Mouse (Mus musculus): ENCODE data around the gene Sema4g. TPM values are rescaled to one million over a fixed set of nuclear protein-coding genes. Genes with fewer than 3 reads are reported as not detected.
A peak's percentile ranks its signal among the peaks of the same experiment; 100 is the strongest.

The Sema4g gene
- total RNA-seq, 1 experiment from 2014 or later: 2.2 TPM

DNA sequence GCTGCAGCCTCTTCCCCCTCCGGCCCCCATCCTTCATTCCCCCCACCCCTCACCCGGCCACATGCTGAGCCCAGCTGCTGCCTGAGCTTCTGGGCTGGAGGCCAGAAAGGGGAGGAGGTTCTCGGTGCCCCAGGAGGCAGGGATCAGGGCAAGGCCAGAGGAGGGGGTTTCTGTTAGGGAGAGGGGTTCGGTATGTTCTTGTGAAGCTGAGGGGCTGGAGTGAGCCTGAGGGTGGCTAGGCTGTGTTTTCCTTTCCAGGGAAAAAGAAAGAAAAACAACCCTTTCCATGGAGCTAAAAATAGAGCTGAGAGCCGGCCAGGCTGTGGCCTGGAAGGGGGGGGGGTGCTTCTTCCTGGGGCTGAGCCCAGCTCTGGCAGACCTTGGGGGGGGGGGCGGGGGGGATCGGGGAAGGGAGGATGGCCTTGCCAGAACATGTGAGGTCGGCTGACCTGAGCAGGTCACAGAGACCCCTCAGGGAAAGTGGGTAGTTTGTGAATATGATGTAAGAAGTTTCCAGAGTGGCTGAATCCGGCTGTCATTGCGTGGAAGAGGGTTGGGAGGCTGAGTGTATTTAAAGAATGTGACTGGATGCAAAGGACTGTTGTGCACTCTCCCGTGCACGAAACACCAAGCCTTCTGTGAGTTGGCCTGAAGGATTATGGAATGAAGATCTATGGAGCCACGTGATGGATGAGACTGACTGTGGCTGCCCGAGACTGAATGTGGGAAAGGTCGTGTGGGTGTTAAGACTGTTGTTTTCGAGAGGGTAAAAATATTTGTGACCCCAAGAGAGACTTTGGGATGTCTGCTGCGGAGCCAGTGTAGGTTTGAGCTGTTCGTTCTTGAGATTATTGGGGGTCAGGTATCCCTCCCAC, 27.7 kb downstream of the Sema4g start:
- peak; percentile 29 to 37; a peak in 2 of 4 replicates for ATAC-seq (replicated peaks in 1 of 2; ENCODE audit: insufficient read depth in 1 of 2, low FRiP score in 2 of 2, low TSS enrichment in 1 of 2, low read depth in 1 of 2, poor library complexity in 2 of 2, severe bottlenecking in 2 of 2)

DNA sequence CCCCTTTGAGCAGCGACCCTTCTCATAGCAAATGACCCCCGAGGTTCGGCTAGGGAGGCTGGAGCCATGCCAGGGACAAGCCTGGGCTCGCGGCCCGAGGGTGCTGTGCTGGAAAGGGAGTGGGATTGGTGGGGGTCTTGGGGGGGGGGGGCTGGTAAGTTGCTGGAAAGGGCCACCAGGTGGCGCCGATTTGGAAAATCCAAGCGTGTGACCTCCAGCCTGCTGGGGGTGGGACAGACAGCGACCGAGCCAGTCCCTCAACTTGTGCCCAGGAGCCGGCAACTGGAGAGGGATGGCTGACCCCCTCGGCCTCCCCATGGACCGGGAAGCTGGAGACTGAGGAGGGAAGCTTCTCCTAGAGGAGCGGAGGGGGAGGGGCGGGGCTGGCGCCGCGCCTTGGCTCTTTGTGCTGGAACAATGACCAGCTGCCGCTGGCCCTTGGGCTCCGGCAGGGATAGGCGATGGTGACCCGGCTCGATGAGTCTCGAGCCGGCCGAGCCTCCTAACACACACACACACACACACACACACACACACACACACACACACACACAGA, 28.4 kb downstream of the Sema4g start:
- no peak for ATAC-seq (replicated peaks in 1 of 2; ENCODE audit: insufficient read depth in 1 of 2, low FRiP score in 2 of 2, low TSS enrichment in 1 of 2, low read depth in 1 of 2, poor library complexity in 2 of 2, severe bottlenecking in 2 of 2)

DNA sequence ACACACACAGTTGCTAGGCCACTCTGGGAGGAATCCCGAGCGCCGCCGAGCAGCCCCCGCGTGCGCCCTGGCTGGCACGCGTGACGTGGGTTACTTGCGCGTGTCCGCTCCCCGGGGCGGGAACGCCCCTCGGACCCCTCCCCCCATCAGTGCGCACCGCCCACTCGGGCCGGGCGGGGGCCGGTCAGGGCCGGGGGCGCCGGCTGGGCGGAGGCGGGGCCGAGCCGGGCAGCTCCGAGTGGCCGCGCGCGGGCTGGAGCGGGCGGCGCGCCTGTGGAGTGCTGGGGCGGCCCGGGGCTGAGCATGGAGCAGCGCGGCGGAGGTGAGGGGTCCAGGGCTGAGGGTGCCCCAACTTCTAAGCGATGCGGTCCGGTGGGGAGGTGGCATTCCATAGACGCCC, 29.0 kb downstream of the Sema4g start:
- ATAC-seq (replicated peaks in 1 of 2; ENCODE audit: insufficient read depth in 1 of 2, low FRiP score in 2 of 2, low TSS enrichment in 1 of 2, low read depth in 1 of 2, poor library complexity in 2 of 2, severe bottlenecking in 2 of 2): peak in 1 of 2 experiments; percentile 18; a peak in 1 of 4 replicates

DNA sequence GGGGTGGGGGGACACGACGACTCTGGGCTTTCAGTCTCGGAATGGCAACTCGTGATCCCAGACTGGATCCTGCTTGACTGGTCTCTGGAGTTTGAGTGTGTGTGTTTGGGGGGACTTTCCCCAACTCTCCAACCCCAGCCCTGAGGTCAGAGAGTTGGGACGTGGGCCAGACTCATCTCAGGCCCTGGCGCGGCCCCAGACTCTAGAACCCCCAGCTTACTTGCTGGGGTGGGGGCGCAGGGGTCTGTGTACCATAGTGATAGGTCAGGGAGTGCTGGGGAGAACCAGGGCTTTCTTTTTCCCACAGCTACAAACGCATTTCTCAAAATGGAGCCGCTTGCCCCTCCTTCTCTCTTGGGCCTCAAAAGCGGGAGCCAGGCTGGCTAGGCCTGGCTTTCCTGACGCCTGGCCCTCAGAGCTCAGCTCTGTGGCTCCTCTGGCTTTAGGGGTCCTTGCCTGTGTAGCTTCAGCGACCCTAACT, 29.5 kb downstream of the Sema4g start:
- ATAC-seq (replicated peaks in 1 of 2; ENCODE audit: insufficient read depth in 1 of 2, low FRiP score in 2 of 2, low TSS enrichment in 1 of 2, low read depth in 1 of 2, poor library complexity in 2 of 2, severe bottlenecking in 2 of 2): no peak

DNA sequence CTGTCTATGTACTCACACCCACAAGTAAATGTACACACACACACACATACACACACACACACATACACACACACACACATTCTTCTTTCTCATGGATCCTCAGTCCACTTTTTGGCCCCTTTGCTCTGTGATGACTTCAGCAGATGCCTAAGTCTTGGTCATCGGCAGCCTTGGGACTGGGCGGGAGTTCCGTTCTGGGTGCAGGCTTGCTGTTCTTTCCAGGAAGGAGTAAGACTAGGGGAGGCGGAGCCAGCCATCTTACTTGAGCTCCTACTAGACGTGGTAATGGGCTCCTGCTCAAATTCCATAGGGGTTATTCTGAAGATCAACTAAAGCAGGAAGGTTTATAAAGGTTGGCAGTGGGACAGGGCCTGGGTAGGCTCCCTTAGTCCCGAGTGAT, 31.4 kb downstream of the Sema4g start:
- no peak for ATAC-seq (replicated peaks in 1 of 2; ENCODE audit: insufficient read depth in 1 of 2, low FRiP score in 2 of 2, low TSS enrichment in 1 of 2, low read depth in 1 of 2, poor library complexity in 2 of 2, severe bottlenecking in 2 of 2)

DNA sequence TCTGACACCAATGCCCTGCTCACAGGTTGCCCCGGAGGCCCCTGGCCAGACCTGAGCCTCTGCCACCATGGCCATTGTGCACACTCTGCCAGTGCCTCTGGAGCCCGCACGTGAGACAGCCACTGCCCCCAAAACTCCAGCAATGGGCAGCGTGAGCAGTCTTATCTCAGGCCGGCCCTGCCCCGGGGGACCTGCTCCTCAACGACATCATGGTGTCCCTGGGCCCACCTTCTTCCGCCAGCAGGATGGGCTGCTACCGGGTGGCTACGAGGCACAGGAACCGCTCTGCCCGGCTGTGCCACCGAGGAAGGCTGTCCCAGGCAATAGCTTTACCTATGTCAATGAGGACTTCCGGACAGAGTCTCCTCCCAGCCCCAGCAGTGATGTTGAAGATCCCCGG, 32.5 kb downstream of the Sema4g start:
- ATAC-seq (replicated peaks in 1 of 2; ENCODE audit: insufficient read depth in 1 of 2, low FRiP score in 2 of 2, low TSS enrichment in 1 of 2, low read depth in 1 of 2, poor library complexity in 2 of 2, severe bottlenecking in 2 of 2): no peak

DNA sequence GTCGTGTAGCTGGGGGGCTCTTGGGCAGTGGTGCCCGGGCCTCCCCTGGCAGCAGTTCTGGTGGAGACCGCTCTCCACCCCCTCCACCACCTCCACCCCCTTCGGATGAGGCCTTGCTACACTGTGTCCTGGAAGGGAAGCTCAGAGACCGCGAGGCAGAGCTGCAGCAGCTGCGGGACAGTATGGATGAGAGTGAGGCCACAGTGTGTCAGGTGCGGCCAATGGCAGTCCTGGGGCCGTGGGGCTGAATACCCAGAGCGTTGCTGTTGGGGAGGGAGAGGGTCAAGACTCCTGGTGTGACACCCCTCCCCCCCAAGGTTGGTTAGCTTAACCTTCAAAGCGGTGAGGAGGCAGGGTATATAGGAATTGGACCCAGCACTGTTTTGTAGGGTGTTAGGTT, 35.1 kb downstream of the Sema4g start:
- no peak for ATAC-seq (replicated peaks in 1 of 2; ENCODE audit: insufficient read depth in 1 of 2, low FRiP score in 2 of 2, low TSS enrichment in 1 of 2, low read depth in 1 of 2, poor library complexity in 2 of 2, severe bottlenecking in 2 of 2)

DNA sequence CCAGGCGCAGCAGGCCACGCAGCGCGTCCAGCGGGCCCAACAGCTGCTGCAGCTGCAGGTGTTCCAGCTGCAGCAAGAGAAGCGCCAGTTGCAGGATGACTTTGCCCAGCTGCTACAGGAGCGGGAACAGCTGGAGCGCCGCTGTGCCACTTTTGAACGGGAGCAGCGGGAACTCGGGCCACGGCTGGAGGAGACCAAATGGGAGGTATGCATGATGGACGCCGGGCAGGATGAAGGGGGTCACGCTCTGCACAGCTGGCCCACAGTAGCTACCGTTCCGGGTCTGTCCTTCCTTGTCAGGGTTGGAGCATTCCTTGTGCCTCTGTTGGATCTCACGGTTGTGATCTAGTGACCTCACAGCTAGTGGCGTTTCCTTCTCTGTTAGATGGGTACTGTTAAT, 35.9 kb downstream of the Sema4g start:
- no peak for ATAC-seq (replicated peaks in 1 of 2; ENCODE audit: insufficient read depth in 1 of 2, low FRiP score in 2 of 2, low TSS enrichment in 1 of 2, low read depth in 1 of 2, poor library complexity in 2 of 2, severe bottlenecking in 2 of 2)

DNA sequence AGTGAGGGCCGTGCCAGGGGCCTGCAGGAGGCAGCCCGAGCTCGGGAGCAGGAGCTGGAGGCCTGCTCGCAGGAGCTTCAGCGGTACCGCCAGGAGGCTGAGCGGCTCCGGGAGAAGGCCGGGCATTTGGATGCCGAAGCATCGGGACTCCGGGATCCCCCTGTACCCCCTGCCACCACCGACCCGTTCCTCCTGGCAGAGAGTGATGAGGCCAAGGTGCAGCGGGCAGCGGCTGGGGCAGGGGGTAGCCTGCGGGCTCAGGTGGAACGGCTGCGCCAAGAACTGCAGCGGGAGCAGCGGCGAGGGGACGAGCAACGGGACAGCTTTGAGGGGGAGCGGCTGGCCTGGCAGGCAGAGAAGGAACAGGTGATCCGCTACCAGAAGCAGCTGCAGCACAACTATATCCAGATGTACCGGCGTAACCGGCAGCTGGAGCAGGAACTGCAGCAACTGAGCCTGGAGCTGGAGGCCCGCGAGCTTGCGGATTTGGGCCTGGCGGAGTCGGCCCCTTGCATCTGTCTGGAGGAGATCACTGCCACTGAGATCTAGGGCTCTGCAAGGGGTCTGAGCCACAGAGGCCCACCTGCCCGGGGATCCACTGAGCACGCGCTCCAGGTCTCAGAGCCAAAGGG, 37.2 kb downstream of the Sema4g start:
- no peak for ATAC-seq (replicated peaks in 1 of 2; ENCODE audit: insufficient read depth in 1 of 2, low FRiP score in 2 of 2, low TSS enrichment in 1 of 2, low read depth in 1 of 2, poor library complexity in 2 of 2, severe bottlenecking in 2 of 2)

DNA sequence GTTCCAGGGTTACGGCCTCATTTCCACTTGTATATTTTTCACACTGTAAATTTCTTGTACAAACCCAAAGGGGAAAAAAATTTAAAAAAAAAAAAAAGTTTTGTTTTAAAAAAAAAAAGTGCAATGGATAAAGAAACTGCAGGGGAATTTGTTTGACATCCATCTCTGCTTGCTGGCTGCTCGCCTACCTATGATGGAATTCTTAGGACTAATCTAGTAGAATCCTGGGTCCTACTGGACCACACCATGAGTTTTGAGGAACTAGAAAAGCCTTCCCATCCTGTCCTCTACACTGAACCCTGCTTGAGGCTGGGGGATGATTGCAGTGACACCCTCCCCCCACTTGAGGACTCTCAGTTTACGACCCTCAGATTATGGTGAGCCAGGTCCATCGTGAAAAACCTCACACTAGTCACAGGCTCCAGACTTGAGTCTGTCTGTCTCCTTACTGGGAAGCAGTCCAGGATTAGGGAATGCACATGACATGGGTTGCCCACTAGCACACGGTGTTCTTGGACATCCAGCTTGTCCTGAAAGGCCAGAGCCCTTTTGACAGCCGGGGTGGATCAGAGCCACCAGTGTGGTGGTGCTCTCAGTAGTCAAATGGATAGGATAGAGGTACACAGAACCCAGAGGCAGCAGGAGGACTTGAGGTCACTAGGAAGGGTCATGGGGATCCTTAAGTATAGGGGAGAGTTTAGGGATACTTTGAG, 38.2 kb downstream of the Sema4g start:
- no peak for ATAC-seq (replicated peaks in 1 of 2; ENCODE audit: insufficient read depth in 1 of 2, low FRiP score in 2 of 2, low TSS enrichment in 1 of 2, low read depth in 1 of 2, poor library complexity in 2 of 2, severe bottlenecking in 2 of 2)

DNA sequence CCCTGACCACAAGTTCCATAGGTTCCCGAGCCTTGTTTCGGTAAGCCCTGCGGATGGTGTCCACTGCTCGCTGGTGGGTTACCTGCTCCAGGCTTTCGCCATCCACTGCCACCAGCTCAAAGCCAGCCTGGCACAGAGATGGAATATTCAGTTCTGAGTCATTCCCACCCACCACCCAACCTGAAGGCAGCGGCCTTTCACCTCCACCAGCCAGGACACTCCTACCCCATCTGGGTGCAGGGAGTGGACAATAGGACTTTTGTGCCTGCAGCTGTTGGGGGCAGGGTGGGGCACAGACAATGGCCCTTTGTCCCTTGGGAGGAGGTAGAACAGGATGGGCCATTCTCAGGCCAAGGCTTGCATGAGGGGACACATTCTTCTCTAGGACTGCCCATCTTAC, 38.9 kb downstream of the Sema4g start:
- no peak for ATAC-seq (replicated peaks in 1 of 2; ENCODE audit: insufficient read depth in 1 of 2, low FRiP score in 2 of 2, low TSS enrichment in 1 of 2, low read depth in 1 of 2, poor library complexity in 2 of 2, severe bottlenecking in 2 of 2)

DNA sequence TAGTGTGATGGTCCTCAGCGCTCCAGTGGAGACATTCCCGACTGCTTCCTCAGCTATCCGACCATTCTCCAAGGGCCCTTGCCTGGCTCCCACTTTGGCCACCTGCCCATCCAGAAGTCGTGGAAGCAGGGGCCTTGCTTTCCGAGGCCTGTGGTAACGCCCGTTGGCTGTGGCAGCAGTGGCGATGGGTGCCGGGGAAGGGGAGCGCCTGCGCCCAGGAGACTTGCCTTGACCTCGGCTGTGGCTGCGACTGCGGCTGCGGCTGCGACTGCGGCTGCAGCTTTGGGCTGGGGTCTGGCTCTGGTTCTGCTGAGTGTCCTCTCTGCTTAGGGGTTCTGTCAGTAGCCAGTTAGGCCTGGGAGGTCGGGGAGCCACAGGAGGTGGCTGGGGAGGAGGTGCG, 39.8 kb downstream of the Sema4g start:
- no peak for ATAC-seq (replicated peaks in 1 of 2; ENCODE audit: insufficient read depth in 1 of 2, low FRiP score in 2 of 2, low TSS enrichment in 1 of 2, low read depth in 1 of 2, poor library complexity in 2 of 2, severe bottlenecking in 2 of 2)

DNA sequence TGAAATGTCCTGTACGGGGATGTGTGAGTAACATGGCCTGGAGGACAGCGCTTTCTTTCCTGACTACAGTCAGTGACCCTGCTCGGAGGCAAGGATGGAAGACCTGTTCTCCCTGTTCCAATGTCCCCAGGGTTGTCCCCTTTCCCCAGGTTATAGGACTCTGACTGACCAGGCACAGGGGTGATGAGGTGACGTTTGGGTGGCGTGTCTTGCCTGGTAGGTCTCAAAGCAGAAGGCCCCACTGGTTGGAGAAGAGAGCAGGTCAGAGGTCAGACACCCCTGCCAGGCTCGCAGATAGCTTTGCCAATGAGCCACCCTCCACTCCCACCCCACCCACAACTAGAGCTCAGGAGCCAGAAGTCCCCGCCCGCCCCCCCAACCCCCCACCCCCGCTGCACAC, 40.7 kb downstream of the Sema4g start:
- no peak for ATAC-seq (replicated peaks in 1 of 2; ENCODE audit: insufficient read depth in 1 of 2, low FRiP score in 2 of 2, low TSS enrichment in 1 of 2, low read depth in 1 of 2, poor library complexity in 2 of 2, severe bottlenecking in 2 of 2)

DNA sequence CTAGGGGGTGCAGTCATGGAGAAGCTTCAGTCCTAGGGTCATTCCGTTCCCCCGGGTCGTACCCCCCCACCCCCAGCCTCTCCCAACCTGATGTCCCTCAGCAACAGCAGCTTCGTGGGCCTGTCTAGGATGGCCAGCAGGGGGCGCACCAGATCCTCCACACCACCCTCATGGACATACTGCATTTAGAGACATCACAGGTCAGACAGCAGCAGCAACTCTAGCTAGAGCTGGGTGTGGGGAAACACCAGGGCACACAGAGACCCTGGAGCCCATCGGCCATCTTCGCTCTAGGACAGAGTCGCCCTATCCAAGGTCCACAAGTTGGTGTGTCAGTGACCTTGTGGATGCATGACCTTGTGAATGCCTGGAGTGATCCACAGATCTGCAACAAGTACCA, 41.2 kb downstream of the Sema4g start:
- ATAC-seq (replicated peaks in 1 of 2; ENCODE audit: insufficient read depth in 1 of 2, low FRiP score in 2 of 2, low TSS enrichment in 1 of 2, low read depth in 1 of 2, poor library complexity in 2 of 2, severe bottlenecking in 2 of 2): 0 out of 4 replicates have a peak, but pooled peaks of 1 of the 2 experiments have one; percentile 23

DNA sequence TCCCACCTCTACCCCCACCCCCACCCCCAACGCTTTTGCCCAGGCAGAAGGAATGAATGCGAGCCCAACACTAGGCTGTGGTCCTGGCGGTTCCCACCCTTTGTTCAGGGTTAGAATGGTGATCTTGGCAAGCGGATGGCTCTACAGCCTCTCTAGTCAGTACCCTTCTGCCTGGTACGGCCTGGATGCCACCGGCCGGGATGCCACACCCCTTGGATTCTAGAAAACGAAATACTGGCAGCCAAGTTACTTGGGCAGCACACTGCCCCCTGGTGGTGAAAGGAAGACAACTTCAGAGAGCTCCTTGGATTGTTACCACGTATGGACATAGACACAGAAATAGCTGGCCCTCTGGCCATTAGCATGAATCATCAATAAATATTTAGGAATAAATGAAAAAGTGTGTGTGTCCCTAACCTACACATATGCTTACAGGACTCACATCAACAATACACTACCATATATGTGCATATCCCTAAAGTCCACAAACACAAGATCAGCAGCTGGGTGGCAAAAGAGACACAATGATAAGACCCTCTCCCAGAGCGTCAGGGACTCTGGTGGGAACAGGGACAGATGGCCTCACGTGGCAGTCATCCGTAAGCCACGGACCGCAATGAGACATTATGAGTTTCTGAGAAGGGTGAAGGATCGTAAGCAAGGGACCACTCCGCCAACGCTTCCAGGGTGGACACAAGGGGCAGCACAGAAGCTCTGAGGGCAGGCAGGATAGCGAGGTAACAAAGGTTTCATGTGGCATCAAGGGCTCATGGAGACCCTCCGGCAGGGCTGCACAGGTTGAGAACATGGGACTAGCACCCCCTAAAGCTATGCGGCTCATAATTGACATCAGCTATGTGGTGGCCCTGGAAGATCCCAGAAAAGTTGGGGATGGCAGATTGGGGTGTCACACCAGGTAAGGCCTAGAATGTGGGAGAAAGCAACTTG, 42.1 kb downstream of the Sema4g start:
- peak; percentile 48 to 59; a peak in 2 of 4 replicates for ATAC-seq (replicated peaks in 1 of 2; ENCODE audit: insufficient read depth in 1 of 2, low FRiP score in 2 of 2, low TSS enrichment in 1 of 2, low read depth in 1 of 2, poor library complexity in 2 of 2, severe bottlenecking in 2 of 2)

DNA sequence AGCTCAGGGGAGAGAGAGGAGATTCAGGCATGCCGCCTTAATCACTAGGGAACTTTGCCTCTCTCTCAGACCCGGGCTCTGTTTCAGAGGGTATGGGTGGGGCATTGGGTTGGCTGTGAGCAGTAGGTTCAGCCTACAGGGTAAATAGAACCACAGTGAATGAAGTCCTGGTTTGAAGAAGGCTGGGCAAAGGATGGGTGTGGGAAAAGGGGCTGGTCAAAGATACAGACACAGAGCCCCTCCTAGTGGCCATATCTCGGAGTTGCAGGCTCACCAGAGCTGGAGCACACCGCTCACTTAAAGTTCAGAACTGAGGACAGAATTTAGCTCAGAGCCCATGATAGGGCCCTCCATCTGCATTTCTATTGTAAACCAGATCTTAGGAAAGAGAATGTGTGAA, 42.9 kb downstream of the Sema4g start:
- peak; percentile 72 to 77 for ATAC-seq (replicated peaks in 1 of 2; ENCODE audit: insufficient read depth in 1 of 2, low FRiP score in 2 of 2, low TSS enrichment in 1 of 2, low read depth in 1 of 2, poor library complexity in 2 of 2, severe bottlenecking in 2 of 2)

All from hematopoietic stem cell, adult 5-6 weeks (primary cell).